Mouse (Mus musculus) lung, embryonic 15.5 days (tissue): ENCODE results near the gene Dennd6b. TPM values are rescaled to one million over a fixed set of nuclear protein-coding genes. Genes with fewer than 3 reads are reported as not detected.

Source experiments
- ATAC-seq: fragments of 200-750 bp; cut with Nextera tagmentation; 2 replicates; pipeline ENCODE4 v1.8.0; 2017; ENCODE audit warnings: moderate number of reproducible peaks, borderline replicate concordance; ENCODE audit not compliant: low FRiP score, low TSS enrichment; ENCODE audit errors: extremely low read depth
- H3K27ac ChIP-seq: fragments of 300-500 bp; sonication (generic); 2 replicates; pipeline ENCODE4 v1.5.1; 2015; ENCODE audit warnings: moderate library complexity, mild to moderate bottlenecking, inconsistent platforms
- H3K27me3 ChIP-seq: fragments of 300-500 bp; sonication (generic); 2 replicates; pipeline ENCODE4 v1.6.1; 2015; ENCODE audit warnings: inconsistent platforms
- H3K36me3 ChIP-seq: fragments of 300-500 bp; sonication (generic); 2 replicates; pipeline ENCODE4 v1.6.1; 2015; ENCODE audit warnings: inconsistent platforms
- H3K4me1 ChIP-seq: fragments of 300-500 bp; sonication (generic); 2 replicates; pipeline ENCODE4 v1.6.1; 2015; ENCODE audit warnings: inconsistent platforms
- H3K4me2 ChIP-seq: fragments of 300-500 bp; sonication (generic); 2 replicates; pipeline ENCODE4 v1.6.1; 2015; ENCODE audit warnings: inconsistent platforms, mild to moderate bottlenecking, moderate library complexity
- H3K4me3 ChIP-seq: fragments of 300-500 bp; sonication (generic); 2 replicates; pipeline ENCODE4 v1.5.1; 2015; ENCODE audit warnings: mild to moderate bottlenecking, inconsistent platforms
- H3K9ac ChIP-seq: fragments of 300-500 bp; sonication (generic); 2 replicates; pipeline ENCODE4 v1.6.1; 2015; ENCODE audit warnings: inconsistent platforms
- H3K9me3 ChIP-seq: fragments of 300-500 bp; sonication (generic); 2 replicates; pipeline ENCODE4 v1.6.1; 2016; ENCODE audit warnings: inconsistent platforms
- WGBS: fragments of 180-500 bp; shearing (Covaris S2); methylation state at CpG from one replicate; pipeline ENCODE4 v1.1.7; 2015; 5-methylcytosine and 5-hydroxymethylcytosine counted together
- polyA plus RNA-seq: library from polyadenylated mRNA; unstranded; fragments of >200 nt; fragmentation: Nextera tagmentation; extraction: Ambion mirVana; gene quantifications from 2 replicates; pipeline ENCODE4 v1.2.1, GENCODE M21; 2015

Gene Dennd6b
- polyA plus RNA-seq, 1 experiment from 2014 or later: 11.8 TPM

DNA sequence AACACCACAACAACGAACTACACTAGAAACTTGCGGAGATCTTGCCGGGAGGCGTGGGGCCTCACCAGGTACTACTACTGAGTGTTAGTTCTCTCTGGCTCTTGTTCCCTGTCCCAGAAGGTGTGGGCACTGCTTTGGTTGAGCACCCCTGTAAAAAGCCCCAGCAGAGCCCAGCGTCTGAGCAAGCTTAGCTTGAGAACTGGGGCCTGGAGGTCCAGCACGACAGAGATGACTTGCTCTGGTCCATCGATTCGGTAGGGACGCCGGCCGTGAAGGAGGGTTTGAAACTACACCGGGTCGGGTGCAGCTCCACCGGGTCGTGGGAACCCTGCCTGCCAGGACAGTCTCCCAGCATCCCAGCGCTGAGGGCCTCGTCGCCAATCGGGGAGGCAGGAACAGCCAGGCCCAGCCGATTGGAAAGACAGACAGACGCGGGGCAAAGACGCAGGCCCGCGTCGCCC is 16.2 kb downstream of the Dennd6b start:
- Histone ChIP-seq H3K9ac (peak overlapping the region; percentile 85), H3K36me3 (no peaks in the 10 kb centered on the region), H3K4me1 (peaks cover 63% of the 10 kb centered on the region), H3K4me2 (peak overlapping the region; percentile 96), H3K27me3 (no peaks in the 10 kb centered on the region), H3K4me3 (peak overlapping the region; percentile 87), H3K9me3 (no peaks in the 10 kb centered on the region), H3K27ac (peak overlapping the region; percentile 96)
- WGBS: 0% methylated on average over 21 of the region's 26 CpGs
- ATAC-seq: 0 out of 2 replicates have a peak, but pooled peaks have one; percentile 0

DNA sequence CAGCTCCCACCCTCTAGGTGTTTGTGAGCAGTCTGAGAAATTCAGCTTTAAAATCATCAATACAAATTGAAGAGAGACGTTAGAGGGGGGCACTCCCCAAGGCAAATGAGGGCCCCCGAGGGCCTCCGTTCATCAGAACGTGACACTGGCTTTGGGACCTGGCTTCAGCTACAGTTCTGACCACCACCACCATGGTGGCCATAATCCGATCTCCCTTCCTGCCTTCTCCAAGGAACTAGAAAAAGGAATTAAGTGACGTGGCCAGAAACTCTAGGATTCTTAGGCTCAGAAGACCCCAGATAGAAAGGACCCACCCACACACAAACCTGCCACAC is 16.7 kb downstream of the Dennd6b start:
- no peaks in the 10 kb centered on the region for H3K9me3 ChIP-seq
- peak overlapping the region; percentile 85 for H3K9ac ChIP-seq
- H3K4me3 ChIP-seq: peak overlapping the region; percentile 87
- H3K4me2 ChIP-seq: peak overlapping the region; percentile 96
- no peaks in the 10 kb centered on the region for H3K27me3 ChIP-seq
- peak overlapping the region; percentile 96 for H3K27ac ChIP-seq
- 5% methylated on average over 6 of the region's 6 CpGs for WGBS
- no peaks in the 10 kb centered on the region for H3K36me3 ChIP-seq
- H3K4me1 ChIP-seq: peaks cover 69% of the 10 kb centered on the region
- no peak for ATAC-seq

DNA sequence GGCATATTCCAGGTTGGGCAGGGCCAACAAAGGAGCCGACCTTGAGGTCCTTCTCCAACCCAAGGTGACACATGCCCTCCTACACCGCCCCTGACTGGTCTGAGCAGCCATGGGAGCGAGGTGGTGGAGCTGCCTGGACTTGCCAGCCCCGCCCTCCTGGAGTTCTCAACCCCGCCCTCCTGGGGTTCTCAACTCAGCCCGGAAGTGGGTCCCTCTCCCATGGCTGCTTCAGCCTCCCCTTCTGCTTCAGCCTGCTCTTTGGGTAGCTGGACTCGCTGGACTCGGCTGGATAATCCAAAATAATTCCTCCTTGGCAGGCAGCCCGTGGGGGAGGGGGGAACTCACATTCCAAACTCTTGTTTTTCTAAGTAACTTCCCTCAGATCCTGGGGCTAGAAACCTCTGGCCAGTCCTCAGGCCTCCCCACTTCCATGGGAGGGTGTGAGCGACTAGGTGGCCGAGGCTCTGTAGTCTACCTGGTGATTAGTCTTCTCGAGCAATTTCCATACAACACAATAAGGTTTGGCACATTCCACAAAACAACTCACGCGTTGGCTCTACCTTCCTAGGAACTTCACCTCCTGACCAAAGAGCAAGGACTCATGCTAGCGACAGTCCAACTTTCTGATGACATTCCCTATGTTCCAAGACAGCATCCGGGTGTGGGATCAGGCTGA is 17.2 kb downstream of the Dennd6b start:
- peak overlapping the region; percentile 87 for H3K4me3 ChIP-seq
- H3K36me3 ChIP-seq: no peaks in the 10 kb centered on the region
- H3K4me1 ChIP-seq: peaks cover 74% of the 10 kb centered on the region
- H3K9ac ChIP-seq: peak overlapping the region; percentile 85
- peak overlapping the region; percentile 96 for H3K27ac ChIP-seq
- peak overlapping the region; percentile 96 for H3K4me2 ChIP-seq
- no peaks in the 10 kb centered on the region for H3K9me3 ChIP-seq
- peak; percentile 56 for ATAC-seq
- no peaks in the 10 kb centered on the region for H3K27me3 ChIP-seq
- WGBS: 1% methylated on average over 16 of the region's 16 CpGs

DNA sequence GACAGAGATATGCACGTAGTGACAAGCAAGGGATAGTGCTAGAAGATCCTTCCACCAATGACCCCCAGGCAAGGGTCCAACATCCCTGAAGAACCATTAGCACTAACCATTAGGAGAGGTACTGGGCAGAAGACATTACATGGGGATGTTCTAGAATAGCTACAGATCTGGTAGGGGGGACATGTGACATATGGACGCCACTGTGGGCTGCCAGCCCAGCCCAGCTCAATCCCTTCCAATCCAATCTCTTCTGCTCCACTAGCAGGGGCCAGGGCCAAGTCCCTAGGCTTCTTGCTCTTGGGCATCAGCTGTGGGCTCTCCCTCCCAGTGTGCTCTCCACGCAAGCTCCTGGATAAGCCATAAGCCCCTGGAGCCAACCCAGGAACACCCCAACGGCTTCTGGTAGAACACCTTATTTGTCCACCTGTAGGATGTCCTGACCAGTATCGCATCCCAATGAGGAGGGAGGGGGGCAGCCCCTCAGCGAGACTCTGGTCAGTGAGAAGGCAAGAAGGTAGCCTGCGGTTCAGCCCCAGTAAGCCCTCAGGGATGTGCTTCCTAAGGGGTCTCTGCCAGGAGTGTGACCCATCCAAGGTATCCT is 17.9 kb downstream of the Dennd6b start:
- WGBS: 61% methylated on average over 7 of the region's 7 CpGs
- Histone ChIP-seq H3K27ac (peak overlapping the region; percentile 96), H3K4me1 (peaks cover 81% of the 10 kb centered on the region), H3K36me3 (no peaks in the 10 kb centered on the region), H3K4me3 (peak overlapping the region; percentile 87), H3K4me2 (peak overlapping the region; percentile 96), H3K9ac (peak overlapping the region; percentile 85), H3K27me3 (no peaks in the 10 kb centered on the region), H3K9me3 (no peaks in the 10 kb centered on the region)
- ATAC-seq: no peak

DNA sequence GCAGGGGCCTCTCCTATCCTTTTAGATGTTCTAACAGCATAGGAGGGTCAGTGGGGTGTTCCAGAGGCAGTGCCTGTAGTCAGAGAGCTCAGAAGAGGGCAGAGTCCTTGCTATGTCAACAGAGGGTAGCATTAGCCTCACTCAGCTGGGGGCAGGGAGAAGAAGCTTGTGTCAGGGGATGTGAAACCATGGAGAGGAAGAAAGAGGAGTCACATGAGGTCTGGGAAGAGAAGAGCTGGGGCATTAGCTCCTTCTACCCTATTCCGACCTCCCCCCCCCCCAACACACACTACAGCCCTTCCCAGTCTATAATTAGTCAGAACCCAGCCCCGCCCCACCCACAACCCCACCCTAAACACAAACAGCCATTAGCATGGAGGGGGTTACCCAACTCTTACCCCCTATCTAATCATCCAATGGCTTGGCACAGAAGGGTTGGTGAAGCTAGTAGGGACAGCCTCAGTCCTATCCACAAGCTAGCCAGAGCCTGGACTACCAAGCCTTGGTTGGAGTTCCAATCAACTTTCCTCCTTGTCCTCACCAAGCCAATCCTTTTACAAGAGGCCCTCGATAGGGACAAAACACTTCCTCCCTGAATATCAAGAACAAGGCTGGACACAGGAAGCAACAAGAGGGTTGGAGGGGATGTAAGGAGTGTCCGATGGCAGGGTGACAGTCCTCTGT is 18.6 kb downstream of the Dennd6b start:
- Histone ChIP-seq H3K4me1 (peaks cover 86% of the 10 kb centered on the region), H3K4me3 (peak overlapping the region; percentile 87; the same call in 1 of the 2 replicates), H3K4me2 (peak overlapping the region; percentile 96), H3K27ac (peak overlapping the region; percentile 96), H3K9ac (no peak overlapping the region), H3K9me3 (no peaks in the 10 kb centered on the region), H3K27me3 (no peaks in the 10 kb centered on the region), H3K36me3 (no peaks in the 10 kb centered on the region)
- ATAC-seq: no peak
- WGBS: 57% methylated on average over 4 of the region's 4 CpGs

DNA sequence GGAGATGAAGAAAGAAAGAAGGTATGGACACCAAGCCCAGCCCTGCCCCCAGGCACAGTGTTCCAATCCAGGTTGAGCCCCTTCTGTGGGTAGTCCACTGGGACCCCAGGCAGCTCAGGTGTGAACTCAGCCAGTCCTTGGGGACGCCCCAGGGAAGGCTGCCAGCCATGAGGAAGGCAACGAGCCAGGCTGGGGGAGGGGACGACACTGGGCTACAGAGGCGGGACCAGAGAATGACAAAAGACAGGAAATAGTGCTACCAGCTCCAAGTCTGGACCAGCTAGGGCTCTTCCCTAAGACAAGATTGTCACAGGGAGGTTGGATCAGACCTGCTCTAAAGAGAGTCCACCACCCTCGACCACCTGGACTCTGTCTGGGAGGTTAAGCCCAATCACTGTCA is 19.2 kb downstream of the Dennd6b start:
- peak overlapping the region; percentile 96 for H3K27ac ChIP-seq
- H3K4me3 ChIP-seq: no peak overlapping the region; the same call in 1 of the 2 replicates
- peak overlapping the region; percentile 1; the same call in 1 of the 2 replicates for H3K9ac ChIP-seq
- H3K9me3 ChIP-seq: no peaks in the 10 kb centered on the region
- no peaks in the 10 kb centered on the region for H3K36me3 ChIP-seq
- H3K27me3 ChIP-seq: no peaks in the 10 kb centered on the region
- peaks cover 86% of the 10 kb centered on the region for H3K4me1 ChIP-seq
- peak overlapping the region; percentile 96 for H3K4me2 ChIP-seq
- WGBS: 8% methylated on average over 5 of the region's 5 CpGs
- ATAC-seq: no peak

DNA sequence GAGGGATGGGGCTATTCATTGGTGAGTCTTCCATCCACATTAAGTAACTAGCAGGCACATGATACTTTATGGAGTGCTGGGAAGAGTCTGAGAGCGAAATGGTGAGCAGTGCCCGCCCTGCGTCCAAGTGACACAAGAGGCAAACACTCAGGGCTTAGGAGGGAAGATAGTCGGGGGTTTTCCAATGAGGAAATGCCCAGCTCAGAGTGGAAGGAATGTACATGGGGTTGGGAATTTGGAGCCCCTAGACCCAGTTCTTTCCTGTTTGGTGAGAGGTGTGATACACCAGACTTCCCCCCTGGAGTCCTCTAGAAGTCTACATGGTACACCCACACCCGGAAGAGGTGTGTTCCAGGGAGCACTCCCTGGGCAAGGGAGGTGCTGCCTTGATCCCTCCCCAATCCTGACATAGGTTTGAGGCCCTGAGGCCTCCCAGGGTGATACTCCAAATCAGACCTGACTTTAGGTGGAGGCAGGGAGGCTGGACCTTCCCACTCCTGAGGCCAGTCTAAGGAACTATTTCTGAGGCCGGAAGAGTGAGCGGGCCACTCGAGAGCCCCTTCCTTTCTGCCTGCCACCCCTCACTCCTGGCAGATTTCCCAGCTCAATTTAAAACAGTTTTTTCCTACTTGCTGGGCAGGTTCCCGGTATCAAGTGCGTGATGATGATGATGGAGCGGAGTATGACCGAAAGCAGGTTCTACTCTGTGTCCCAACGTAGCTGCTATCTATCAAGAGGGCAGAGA is 20.7 kb downstream of the Dennd6b start:
- peak overlapping the region; percentile 69 for H3K27ac ChIP-seq
- no peaks in the 10 kb centered on the region for H3K36me3 ChIP-seq
- H3K4me3 ChIP-seq: no peak overlapping the region
- no peak overlapping the region for H3K9ac ChIP-seq
- H3K27me3 ChIP-seq: no peaks in the 10 kb centered on the region
- ATAC-seq: no peak
- WGBS: 41% methylated on average over 13 of the region's 13 CpGs
- peaks cover 88% of the 10 kb centered on the region for H3K4me1 ChIP-seq
- H3K9me3 ChIP-seq: no peaks in the 10 kb centered on the region
- peak overlapping the region; percentile 27 for H3K4me2 ChIP-seq

DNA sequence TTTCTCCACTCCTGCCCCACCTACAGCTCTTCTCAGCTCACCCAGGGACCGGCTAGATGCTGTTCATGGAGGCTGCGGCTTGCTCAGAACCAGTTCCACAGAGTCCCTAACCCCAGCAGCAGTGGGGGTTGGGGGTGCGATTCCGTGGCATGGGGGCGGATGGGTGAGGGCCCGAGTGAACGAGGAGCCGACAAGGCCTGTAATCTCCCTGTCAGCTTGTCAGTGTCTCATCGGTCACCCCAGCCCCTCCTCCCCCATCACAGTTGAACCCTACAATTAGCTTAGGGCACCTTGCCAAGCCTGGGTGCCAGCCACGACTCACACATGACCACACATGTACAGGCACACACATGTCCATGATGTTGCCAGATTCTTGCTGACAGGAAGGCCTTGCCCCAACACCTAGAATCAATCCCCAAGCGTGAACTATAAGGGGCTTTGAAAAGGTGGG is 21.4 kb downstream of the Dennd6b start:
- no peak overlapping the region for H3K9ac ChIP-seq
- no peaks in the 10 kb centered on the region for H3K9me3 ChIP-seq
- peak overlapping the region; percentile 69; the same call in 1 of the 2 replicates for H3K27ac ChIP-seq
- no peaks in the 10 kb centered on the region for H3K27me3 ChIP-seq
- H3K4me3 ChIP-seq: no peak overlapping the region
- 0 out of 2 replicates have a peak overlapping the region, but pooled peaks have one; percentile 99 for H3K4me2 ChIP-seq
- H3K36me3 ChIP-seq: no peaks in the 10 kb centered on the region
- no peak for ATAC-seq
- peaks cover 95% of the 10 kb centered on the region for H3K4me1 ChIP-seq
- WGBS: 42% methylated on average over 11 of the region's 11 CpGs

DNA sequence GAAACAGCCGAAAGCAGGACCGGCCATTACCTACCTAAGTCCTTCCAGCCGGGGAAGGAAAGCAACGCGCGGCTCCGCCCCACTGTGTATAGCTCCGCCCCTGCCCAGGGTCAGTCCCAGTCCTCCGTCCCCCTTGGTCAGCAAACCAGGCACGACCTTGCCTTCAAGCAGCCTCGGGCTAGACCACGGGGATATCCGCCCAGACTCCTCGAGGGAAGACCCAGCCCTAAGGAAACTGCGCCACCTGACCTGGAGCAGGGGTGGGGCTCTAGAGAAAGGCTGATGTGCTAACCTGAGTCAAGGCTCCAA is 22.4 kb downstream of the Dennd6b start:
- Histone ChIP-seq H3K36me3 (no peaks in the 10 kb centered on the region), H3K4me2 (peak overlapping the region; percentile 99), H3K9ac (peak overlapping the region; percentile 65), H3K4me3 (peak overlapping the region; percentile 53), H3K9me3 (no peaks in the 10 kb centered on the region), H3K27me3 (no peaks in the 10 kb centered on the region), H3K4me1 (peaks cover 100% of the 10 kb centered on the region), H3K27ac (0 out of 2 replicates have a peak overlapping the region, but pooled peaks have one; percentile 9)
- 1% methylated on average over 15 of the region's 15 CpGs for WGBS
- ATAC-seq: peak; percentile 29; the same call in 1 of the 2 replicates

DNA sequence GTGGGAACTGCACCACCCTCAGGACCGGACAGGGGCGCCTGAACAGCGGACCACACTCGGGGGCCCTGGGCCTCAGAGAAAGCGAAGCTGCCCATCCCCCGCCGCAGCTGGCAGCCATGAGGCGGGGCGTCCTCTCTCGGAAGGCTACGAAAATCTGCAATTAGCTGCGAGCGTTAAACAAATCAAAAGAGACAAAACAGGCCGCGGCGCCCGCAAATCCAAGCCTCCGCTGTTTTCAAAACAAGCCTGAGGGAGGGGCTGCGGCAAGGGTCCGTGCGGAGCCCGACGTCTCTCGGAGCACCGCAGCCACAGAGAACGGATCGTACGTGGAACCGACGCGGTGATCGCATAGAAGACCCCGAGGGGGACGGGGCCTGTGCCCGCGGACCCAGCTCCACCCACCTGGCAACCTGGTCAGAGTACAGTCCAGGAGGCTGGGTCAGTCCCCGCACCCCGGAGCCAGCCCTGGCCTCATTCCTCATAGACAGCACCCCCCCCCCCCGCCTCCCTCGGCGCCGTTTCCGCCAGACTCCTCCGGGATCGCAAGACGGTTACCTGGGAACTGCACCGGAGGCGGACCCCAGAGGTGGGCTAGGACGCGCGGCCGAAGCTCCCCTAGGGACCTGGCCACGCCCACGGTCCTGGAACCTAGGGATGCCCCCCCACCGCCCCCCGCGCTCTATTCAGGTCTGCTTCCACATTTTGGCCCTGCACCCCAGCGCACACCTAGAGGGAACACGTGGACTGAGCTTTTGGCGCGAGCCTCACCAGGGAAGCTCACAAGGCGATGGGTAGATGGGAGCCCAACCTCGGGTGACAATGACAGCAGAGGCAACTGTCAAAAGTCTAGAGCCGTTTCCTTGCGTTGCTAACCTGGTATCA is 23.0 kb downstream of the Dennd6b start:
- Histone ChIP-seq H3K9ac (peak overlapping the region; percentile 65), H3K4me3 (peak overlapping the region; percentile 53), H3K27ac (peak overlapping the region; percentile 46), H3K4me2 (peak overlapping the region; percentile 99), H3K9me3 (no peaks in the 10 kb centered on the region), H3K4me1 (peaks cover 97% of the 10 kb centered on the region), H3K36me3 (peaks cover 2% of the 10 kb centered on the region), H3K27me3 (no peaks in the 10 kb centered on the region)
- WGBS: under 1% methylated on average over 64 of the region's 65 CpGs
- 0 out of 2 replicates have a peak, but pooled peaks have one; percentile 3 for ATAC-seq
